Mouse (Mus musculus) neural tube, embryonic 15.5 days (tissue): ENCODE measurements around the gene Slit2. TPM values are rescaled to one million over a fixed set of nuclear protein-coding genes. Genes with fewer than 3 reads are reported as not detected.

ENCODE experiments used
- ATAC-seq: fragments of 200-750 bp; cut with Nextera tagmentation; 2 replicates; pipeline ENCODE4 v1.8.0; 2017; ENCODE audit warnings: mild to moderate bottlenecking, moderate TSS enrichment, moderate library complexity; ENCODE audit not compliant: low FRiP score
- H3K27ac ChIP-seq: fragments of 300-500 bp; sonication (generic); replicated peaks from 2 replicates; pipeline ENCODE4 v1.5.1; 2015; ENCODE audit warnings: mild to moderate bottlenecking, inconsistent platforms
- H3K27me3 ChIP-seq: fragments of 300-500 bp; sonication (generic); replicated peaks from 2 replicates; pipeline ENCODE4 v1.6.1; 2015; ENCODE audit warnings: inconsistent platforms
- H3K36me3 ChIP-seq: fragments of 300-500 bp; sonication (generic); 2 replicates; pipeline ENCODE4 v1.6.1; 2015; ENCODE audit warnings: inconsistent platforms
- H3K4me1 ChIP-seq: fragments of 300-500 bp; sonication (generic); 2 replicates; pipeline ENCODE4 v1.6.1; 2015; ENCODE audit warnings: inconsistent platforms
- H3K4me2 ChIP-seq: fragments of 300-500 bp; sonication (generic); 2 replicates; pipeline ENCODE4 v1.6.1; 2015; ENCODE audit warnings: inconsistent platforms, mild to moderate bottlenecking, moderate library complexity
- H3K4me3 ChIP-seq: fragments of 300-500 bp; sonication (generic); replicated peaks from 2 replicates; pipeline ENCODE4 v1.5.1; 2015; ENCODE audit warnings: mild to moderate bottlenecking, inconsistent platforms
- H3K9ac ChIP-seq: fragments of 300-500 bp; sonication (generic); replicated peaks from 2 replicates; pipeline ENCODE4 v1.6.1; 2015; ENCODE audit warnings: mild to moderate bottlenecking, inconsistent platforms
- H3K9me3 ChIP-seq: fragments of 300-500 bp; sonication (generic); replicated peaks from 2 replicates; pipeline ENCODE4 v1.6.1; 2016; ENCODE audit warnings: inconsistent platforms
- WGBS: fragments of 180-500 bp; shearing (Covaris S2); methylation state at CpG from one replicate; pipeline ENCODE4 v1.1.7; 2015; ENCODE audit warnings: mixed read lengths; 5-methylcytosine and 5-hydroxymethylcytosine counted together
- polyA plus RNA-seq: library from polyadenylated mRNA; unstranded; fragments of >200 nt; fragmentation: Nextera tagmentation; extraction: Ambion mirVana; gene quantifications from 2 replicates; pipeline ENCODE4 v1.2.1, GENCODE M21; 2015

Slit2 gene
- polyA plus RNA-seq, 1 experiment from 2014 or later, result 39.1 TPM

DNA sequence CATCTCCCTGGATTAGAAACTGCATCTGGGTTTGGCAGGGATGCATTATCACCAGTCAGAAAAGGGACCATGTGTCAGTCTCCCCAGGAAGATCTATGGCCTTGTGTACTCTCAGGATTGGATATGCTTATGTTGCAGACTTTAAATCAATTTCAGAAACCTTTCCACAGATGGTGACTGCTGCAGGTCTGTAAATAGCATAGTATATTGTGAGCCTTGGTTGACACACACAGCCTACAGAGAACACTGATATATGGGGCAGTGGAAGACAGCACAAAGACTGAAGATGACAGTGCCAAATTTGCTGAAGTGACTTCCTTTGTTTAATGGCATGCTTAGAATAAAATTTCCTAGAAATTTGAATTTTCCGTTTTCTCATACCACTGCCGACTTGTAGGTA, 163.1 kb downstream of the Slit2 start:
- ATAC-seq, result peak; percentile 45; the same call in 1 of the 2 replicates
- Histone ChIP-seq H3K4me1 (no peaks in the 10 kb centered on the region), H3K4me2 (no peak overlapping the region), H3K36me3 (no peaks in the 10 kb centered on the region), H3K9ac (no peak overlapping the region), H3K9me3 (no peaks in the 10 kb centered on the region), H3K27me3 (no peaks in the 10 kb centered on the region), H3K4me3 (no peak overlapping the region), H3K27ac (no peak overlapping the region)
- WGBS, result 72% methylated on average over 2 of the region's 2 CpGs

DNA sequence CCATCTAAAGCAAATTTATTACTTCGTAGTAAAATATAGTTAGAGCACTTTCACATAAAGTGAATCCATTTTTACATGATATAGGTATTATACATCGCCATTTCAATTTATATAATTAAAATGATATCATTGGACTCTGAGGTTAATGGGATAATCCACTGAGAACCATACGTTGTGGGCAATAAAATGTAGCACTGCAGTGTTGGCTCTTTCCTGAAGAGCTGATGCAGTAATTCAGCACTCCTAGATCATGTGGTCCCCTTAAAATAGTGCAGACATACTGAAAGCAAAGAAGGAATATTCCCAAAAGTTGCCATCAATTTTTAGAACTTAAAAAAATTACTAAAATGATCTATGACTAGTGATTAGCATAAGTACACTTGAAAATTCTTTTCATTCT, 177.9 kb downstream of the Slit2 start:
- Histone ChIP-seq H3K4me1 (no peaks in the 10 kb centered on the region), H3K27me3 (no peaks in the 10 kb centered on the region), H3K9ac (no peak overlapping the region), H3K9me3 (no peaks in the 10 kb centered on the region), H3K27ac (no peak overlapping the region), H3K4me3 (no peak overlapping the region), H3K4me2 (no peak overlapping the region), H3K36me3 (no peaks in the 10 kb centered on the region)
- no peak for ATAC-seq
- 58% methylated on average over 3 of the region's 3 CpGs for WGBS

DNA sequence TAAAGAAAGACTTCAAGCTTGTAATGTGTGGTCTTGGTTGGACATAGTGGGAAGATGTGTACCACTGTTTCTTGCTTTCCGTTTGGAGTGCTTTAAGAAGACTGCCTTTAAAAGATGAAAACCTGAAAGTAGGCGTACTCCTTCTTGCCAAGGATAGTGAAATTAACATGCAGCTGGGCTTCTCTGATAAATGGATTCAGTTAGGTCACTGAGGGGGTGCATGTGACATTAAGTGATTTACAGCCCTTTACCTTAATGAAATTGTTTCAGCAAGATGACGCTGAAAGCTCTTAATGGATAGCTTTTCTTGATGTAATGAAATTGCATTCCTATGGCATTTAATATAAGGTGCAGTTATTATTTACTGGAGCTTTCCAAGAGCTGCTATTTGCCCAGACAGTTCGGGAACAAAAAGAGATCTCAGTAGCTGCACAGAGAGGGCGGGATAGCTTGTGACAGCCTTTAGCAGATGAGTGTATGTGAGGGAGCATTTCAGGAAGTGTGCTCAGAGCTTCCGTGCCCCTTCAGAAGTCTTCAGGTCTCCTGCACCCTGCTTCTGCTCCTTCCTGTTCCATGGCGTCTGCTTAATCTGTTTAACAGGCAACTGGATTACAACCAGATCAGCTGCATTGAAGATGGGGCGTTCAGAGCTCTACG, 198.8 kb downstream of the Slit2 start:
- no peaks in the 10 kb centered on the region for H3K36me3 ChIP-seq
- no peak for ATAC-seq
- H3K4me3 ChIP-seq, result no peak overlapping the region
- H3K9me3 ChIP-seq, result no peaks in the 10 kb centered on the region
- H3K27me3 ChIP-seq, result no peaks in the 10 kb centered on the region
- no peak overlapping the region; the same call in 1 of the 2 replicates for H3K4me2 ChIP-seq
- no peak overlapping the region for H3K27ac ChIP-seq
- H3K4me1 ChIP-seq, result no peaks in the 10 kb centered on the region
- no peak overlapping the region for H3K9ac ChIP-seq
- 43% methylated on average over 9 of the region's 9 CpGs for WGBS

DNA sequence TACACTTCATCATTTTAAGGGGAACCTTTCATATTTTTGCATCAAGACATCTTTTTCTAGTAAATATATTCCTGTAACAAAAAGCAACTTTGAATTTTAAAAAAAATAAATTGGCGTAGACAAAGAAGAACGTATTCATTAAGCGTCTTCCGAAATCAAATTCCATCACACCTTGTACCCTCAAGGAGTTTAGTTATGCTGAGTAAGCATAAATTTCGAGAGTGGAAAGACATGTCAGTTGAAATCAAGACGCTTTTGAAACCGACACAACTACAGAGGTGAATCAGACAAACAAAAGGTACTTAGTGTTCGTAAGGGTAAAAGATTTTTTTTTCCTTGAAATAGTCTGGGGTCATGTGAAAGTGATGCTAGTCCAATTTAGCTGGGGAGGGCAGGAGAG, 201.4 kb downstream of the Slit2 start:
- H3K4me1 ChIP-seq, result no peaks in the 10 kb centered on the region
- H3K27me3 ChIP-seq, result no peaks in the 10 kb centered on the region
- no peaks in the 10 kb centered on the region for H3K36me3 ChIP-seq
- no peak overlapping the region for H3K27ac ChIP-seq
- WGBS, result 95% methylated on average over 8 of the region's 8 CpGs
- no peak overlapping the region for H3K9ac ChIP-seq
- no peak overlapping the region for H3K4me2 ChIP-seq
- ATAC-seq, result no peak
- H3K4me3 ChIP-seq, result no peak overlapping the region
- H3K9me3 ChIP-seq, result no peaks in the 10 kb centered on the region

DNA sequence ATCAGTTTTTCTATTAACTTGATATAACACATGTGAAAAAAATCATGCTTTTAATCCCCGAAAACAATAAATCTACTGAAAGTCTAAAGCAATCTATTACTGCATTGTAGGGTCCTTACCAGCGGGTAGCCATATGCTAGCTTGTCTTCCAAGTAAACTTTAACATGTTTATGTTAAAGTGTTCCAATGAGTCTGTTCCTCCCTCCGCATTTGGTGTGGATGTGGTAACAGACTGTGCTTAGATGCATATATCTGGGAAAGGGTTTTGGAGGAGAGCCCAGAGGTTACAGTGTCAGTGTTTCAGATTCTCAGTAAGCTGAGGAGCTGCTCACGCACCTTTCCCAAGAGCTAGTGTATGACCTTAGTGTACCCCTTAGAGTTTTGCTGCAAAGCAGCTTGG, 204.9 kb downstream of the Slit2 start:
- H3K4me2 ChIP-seq, result no peak overlapping the region
- H3K27ac ChIP-seq, result no peak overlapping the region
- ATAC-seq, result no peak
- no peaks in the 10 kb centered on the region for H3K4me1 ChIP-seq
- H3K9me3 ChIP-seq, result no peaks in the 10 kb centered on the region
- no peak overlapping the region for H3K4me3 ChIP-seq
- 86% methylated on average over 4 of the region's 4 CpGs for WGBS
- H3K27me3 ChIP-seq, result no peaks in the 10 kb centered on the region
- H3K36me3 ChIP-seq, result no peaks in the 10 kb centered on the region
- no peak overlapping the region for H3K9ac ChIP-seq

DNA sequence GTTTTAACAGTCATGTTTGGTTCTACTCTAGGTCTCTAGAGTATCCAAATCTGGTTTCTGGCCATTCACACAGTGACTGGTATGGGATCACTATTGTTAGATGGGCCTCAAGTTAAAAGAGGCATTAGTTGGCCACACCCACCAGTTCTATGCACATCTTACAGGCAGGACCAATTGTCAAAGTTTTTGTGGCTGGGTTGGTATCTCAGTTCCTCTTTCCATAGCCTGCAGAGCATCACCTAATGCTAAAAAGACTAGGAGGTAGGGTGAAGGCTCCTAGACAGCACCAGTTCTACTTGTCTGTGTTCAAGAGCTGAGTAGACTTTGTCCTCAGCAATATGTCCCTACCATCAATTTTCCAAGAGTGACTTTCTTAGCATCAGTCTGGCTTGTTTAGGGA, 216.4 kb downstream of the Slit2 start:
- no peaks in the 10 kb centered on the region for H3K4me1 ChIP-seq
- H3K36me3 ChIP-seq, result no peaks in the 10 kb centered on the region
- no peak overlapping the region for H3K4me3 ChIP-seq
- no peaks in the 10 kb centered on the region for H3K9me3 ChIP-seq
- no peak for ATAC-seq
- no peak overlapping the region for H3K4me2 ChIP-seq
- no peak overlapping the region for H3K9ac ChIP-seq
- H3K27me3 ChIP-seq, result no peaks in the 10 kb centered on the region
- no peak overlapping the region for H3K27ac ChIP-seq

DNA sequence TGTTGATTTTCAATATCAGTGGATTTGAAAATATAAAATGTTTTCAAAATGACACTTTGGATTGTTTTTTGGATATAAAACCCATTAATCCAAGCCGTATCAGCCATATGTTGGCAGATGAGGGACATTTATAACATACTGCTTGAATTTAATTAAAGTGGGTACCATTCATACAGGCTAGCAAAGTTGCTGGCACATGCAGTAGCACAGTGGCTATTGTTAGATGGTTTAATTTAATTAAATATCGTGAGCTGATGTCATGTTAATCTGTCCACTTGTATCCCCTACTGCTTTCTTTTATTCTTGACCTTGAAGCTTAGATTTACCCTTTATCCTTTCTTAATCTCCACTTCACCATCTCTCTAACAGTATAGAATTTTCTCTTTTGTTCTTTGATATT, 232.3 kb downstream of the Slit2 start:
- H3K4me3 ChIP-seq, result no peak overlapping the region
- no peak overlapping the region for H3K27ac ChIP-seq
- no peak for ATAC-seq
- H3K27me3 ChIP-seq, result no peaks in the 10 kb centered on the region
- H3K4me1 ChIP-seq, result no peaks in the 10 kb centered on the region
- no peak overlapping the region for H3K9ac ChIP-seq
- no peaks in the 10 kb centered on the region for H3K36me3 ChIP-seq
- no peaks in the 10 kb centered on the region for H3K9me3 ChIP-seq
- 45% methylated on average over 2 of the region's 2 CpGs for WGBS
- no peak overlapping the region for H3K4me2 ChIP-seq

DNA sequence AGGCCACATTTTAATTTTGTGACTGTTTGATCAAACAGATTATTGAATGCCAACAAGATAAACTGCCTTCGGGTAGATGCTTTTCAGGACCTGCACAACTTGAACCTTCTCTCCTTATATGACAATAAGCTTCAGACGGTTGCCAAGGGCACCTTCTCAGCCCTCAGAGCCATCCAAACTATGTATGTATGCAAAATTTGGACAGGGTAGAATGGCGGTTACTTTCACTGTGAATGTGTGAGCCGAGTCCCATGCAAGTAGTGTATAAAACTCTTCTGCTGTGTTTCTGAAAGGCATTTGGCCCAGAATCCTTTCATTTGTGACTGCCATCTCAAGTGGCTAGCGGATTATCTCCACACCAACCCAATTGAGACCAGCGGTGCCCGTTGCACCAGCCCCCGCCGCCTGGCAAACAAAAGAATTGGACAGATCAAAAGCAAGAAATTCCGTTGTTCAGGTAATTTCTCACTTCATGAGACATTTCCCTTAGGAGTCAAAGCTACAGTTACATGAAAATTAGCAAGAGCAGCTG, 236.8 kb downstream of the Slit2 start:
- no peak overlapping the region for H3K9ac ChIP-seq
- H3K36me3 ChIP-seq, result no peaks in the 10 kb centered on the region
- H3K27ac ChIP-seq, result no peak overlapping the region
- no peaks in the 10 kb centered on the region for H3K4me1 ChIP-seq
- no peaks in the 10 kb centered on the region for H3K9me3 ChIP-seq
- H3K27me3 ChIP-seq, result no peaks in the 10 kb centered on the region
- H3K4me2 ChIP-seq, result no peak overlapping the region
- WGBS, result 73% methylated on average over 10 of the region's 10 CpGs
- ATAC-seq, result no peak
- H3K4me3 ChIP-seq, result no peak overlapping the region

DNA sequence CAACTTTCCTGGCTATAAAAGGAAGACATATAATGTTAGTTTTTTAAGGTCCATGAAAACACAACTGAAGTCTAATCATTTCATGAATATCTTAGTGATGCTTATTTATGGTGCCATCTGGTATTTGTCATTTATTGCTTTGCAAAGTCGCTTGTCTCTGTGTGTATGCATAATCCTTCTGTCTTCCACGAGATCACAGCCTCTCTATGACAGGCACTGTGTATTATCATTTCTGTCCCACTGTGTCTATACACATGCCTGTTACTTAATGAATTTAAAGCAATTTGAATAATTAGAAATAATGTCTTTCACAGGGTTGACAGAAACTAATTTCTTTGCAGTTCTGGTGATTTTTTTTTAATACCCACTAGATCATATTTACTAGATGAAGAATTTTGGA, 242.6 kb downstream of the Slit2 start:
- Histone ChIP-seq H3K4me1 (no peaks in the 10 kb centered on the region), H3K9ac (no peak overlapping the region), H3K9me3 (no peaks in the 10 kb centered on the region), H3K27me3 (no peaks in the 10 kb centered on the region), H3K4me3 (no peak overlapping the region), H3K36me3 (0 out of 2 replicates have a peak, but pooled peaks cover 2% of the 10 kb centered on the region), H3K4me2 (no peak overlapping the region), H3K27ac (no peak overlapping the region)
- no peak for ATAC-seq
- WGBS, result 24% methylated on average over 2 of the region's 2 CpGs

DNA sequence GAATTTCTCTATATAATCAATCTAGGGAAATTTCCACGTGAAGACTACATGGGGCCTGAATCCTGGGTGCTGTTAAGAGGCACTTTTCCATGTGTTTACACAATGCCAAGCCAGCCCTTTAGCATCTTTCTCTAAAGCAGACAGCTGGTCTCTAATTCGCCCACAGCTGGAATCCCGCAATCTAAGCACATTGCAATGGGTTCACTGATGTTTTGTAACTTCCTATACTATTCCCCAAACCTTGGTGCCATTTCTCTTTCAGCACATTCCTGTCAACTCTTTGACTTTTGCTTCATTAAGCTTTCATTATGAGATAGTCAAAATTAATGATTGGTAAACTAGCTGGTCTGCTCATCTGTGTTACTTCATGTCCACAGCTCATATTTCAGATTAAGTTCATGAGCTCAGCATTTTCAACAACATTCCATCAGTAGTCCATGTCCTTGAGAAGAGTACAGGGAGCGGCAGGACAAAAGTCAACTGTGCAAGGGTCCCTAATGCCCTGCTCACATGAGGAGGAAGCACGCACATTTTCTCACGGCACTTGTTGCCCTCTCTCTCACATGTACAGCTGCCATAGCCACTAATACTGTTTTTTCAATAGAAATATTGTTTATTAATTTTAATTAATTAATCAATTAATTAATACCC, 247.6 kb downstream of the Slit2 start:
- Histone ChIP-seq H3K27ac (no peak overlapping the region), H3K27me3 (no peaks in the 10 kb centered on the region), H3K4me2 (no peak overlapping the region), H3K36me3 (0 out of 2 replicates have a peak, but pooled peaks cover 2% of the 10 kb centered on the region), H3K4me1 (no peaks in the 10 kb centered on the region), H3K4me3 (no peak overlapping the region), H3K9ac (no peak overlapping the region), H3K9me3 (no peaks in the 10 kb centered on the region)
- peak; percentile 65; the same call in 1 of the 2 replicates for ATAC-seq
- 77% methylated on average over 6 of the region's 6 CpGs for WGBS

DNA sequence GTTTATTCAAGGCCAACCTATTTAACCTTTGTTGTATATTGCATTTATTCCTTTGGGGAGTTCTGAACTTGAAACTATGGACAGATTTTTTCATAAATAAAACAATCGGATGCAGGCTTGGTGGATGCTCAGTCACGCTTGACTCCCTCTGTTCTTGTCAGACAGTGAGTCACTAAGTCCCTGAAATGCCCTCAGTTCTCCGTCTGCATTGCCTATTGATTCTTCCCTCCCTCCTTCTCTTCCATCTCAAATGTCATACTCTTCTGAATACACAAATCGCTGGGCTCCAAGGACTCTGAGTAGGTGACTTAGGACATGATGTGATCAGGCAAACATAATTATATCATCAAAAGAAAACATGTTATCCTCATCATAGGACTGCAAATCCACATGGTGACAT, 251.8 kb downstream of the Slit2 start:
- no peak for ATAC-seq
- Histone ChIP-seq H3K4me2 (no peak overlapping the region), H3K27ac (no peak overlapping the region)

DNA sequence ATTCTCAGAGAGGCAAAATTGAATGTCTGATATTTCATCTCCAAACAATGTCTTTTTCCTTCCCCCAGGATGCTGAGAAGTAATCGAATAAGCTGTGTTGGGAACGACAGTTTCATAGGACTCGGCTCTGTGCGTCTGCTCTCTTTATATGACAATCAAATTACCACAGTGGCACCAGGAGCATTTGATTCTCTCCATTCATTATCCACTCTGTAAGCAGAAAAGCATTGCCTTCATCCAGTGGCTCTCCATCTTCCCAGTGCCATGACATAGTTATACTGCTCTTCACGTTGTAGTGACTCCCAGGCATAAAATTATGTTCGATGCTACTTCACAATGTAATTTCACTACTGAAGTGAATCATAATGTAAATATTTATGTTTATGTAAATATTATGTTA, 252.3 kb downstream of the Slit2 start:
- ATAC-seq, result no peak

More for the DNA sequence above, 251.8 kb downstream of the Slit2 start:
- H3K27me3 ChIP-seq, result no peaks in the 10 kb centered on the region
- H3K4me3 ChIP-seq, result no peak overlapping the region
- no peaks in the 10 kb centered on the region for H3K9me3 ChIP-seq
- no peaks in the 10 kb centered on the region for H3K36me3 ChIP-seq
- 73% methylated on average over 4 of the region's 4 CpGs for WGBS
- no peaks in the 10 kb centered on the region for H3K4me1 ChIP-seq
- H3K9ac ChIP-seq, result no peak overlapping the region

More for the DNA sequence above, 252.3 kb downstream of the Slit2 start:
- 76% methylated on average over 6 of the region's 6 CpGs for WGBS
- H3K9ac ChIP-seq, result no peak overlapping the region
- H3K4me3 ChIP-seq, result no peak overlapping the region
- no peak overlapping the region for H3K27ac ChIP-seq
- H3K36me3 ChIP-seq, result no peaks in the 10 kb centered on the region
- no peak overlapping the region for H3K4me2 ChIP-seq
- H3K27me3 ChIP-seq, result no peaks in the 10 kb centered on the region
- H3K4me1 ChIP-seq, result no peaks in the 10 kb centered on the region
- H3K9me3 ChIP-seq, result no peaks in the 10 kb centered on the region
